Mouse (Mus musculus): Measurements from ENCODE around the gene 2010111I01Rik.

DNA sequence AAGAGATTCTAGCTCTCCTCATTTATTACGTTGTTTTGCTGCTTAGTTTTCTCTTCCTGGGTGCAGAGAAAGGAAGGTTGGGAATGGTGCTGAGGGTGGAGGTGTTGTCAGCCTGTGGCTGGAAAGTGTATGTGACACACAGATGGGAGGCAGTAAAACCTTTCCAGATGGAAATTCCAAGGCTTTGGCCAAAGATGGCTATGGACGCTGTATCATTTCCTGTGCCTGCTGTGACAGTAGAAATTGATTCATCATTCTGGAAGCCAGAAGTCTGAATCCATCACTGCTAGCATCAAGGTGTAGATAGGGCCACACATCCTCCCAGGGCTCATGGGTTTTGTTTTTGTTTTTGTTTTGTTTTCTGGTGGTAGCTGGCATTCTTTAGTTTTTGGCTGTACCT, 141.9 kb downstream of the 2010111I01Rik start:
- TF ChIP-seq POLR2A (IDR thresholded peaks at IDR 0.05; ENCODE audit: low read depth, low read length), result no peak
- no peak for TF ChIP-seq CTCF (IDR thresholded peaks at IDR 0.05; ENCODE audit: borderline replicate concordance, insufficient read depth, low read length)

Measured in embryonic fibroblast, embryonic 13.5 days (primary cell).